Mouse (Mus musculus): Measurements from ENCODE around the gene Nsl1. TPM values are rescaled to one million over a fixed set of nuclear protein-coding genes. Genes with fewer than 3 reads are reported as not detected.

Nsl1 gene
- polyA plus RNA-seq, 1 experiment from 2014 or later, result 22.4 TPM

GRCm38 (mm10) chr1:191123696-191124095 is 60.9 kb downstream of the Nsl1 start:
- Histone ChIP-seq H3K4me2 (replicated peaks) (no peak overlapping the region), H3K4me3 (no peak overlapping the region), H3K9ac (no peak overlapping the region), H3K4me1 (no peaks in the 10 kb centered on the region), H3K27ac (no peak overlapping the region), H3K27me3 (peaks cover 4% of the 10 kb centered on the region; the same call in 1 of the 2 replicates), H3K36me3 (no peaks in the 10 kb centered on the region), H3K9me3 (no peaks in the 10 kb centered on the region)
- ATAC-seq (ENCODE audit: insufficient number of reproducible peaks, insufficient read depth, low FRiP score, low TSS enrichment), result no peak
- WGBS, result 86% methylated on average over 2 of the region's 2 CpGs

GRCm38 (mm10) chr1:191124288-191124687 is 61.5 kb downstream of the Nsl1 start:
- H3K4me3 ChIP-seq, result no peak overlapping the region
- H3K36me3 ChIP-seq, result no peaks in the 10 kb centered on the region
- ATAC-seq (ENCODE audit: insufficient number of reproducible peaks, insufficient read depth, low FRiP score, low TSS enrichment), result no peak
- H3K27me3 ChIP-seq, result peaks cover 4% of the 10 kb centered on the region; the same call in 1 of the 2 replicates
- WGBS, result 72% methylated on average over 4 of the region's 4 CpGs
- H3K4me1 ChIP-seq, result no peaks in the 10 kb centered on the region
- no peak overlapping the region for H3K9ac ChIP-seq
- H3K9me3 ChIP-seq, result peaks cover 2% of the 10 kb centered on the region; the same call in 1 of the 2 replicates
- no peak overlapping the region for H3K27ac ChIP-seq
- no peak overlapping the region for H3K4me2 ChIP-seq (replicated peaks)

GRCm38 (mm10) chr1:191125811-191126638 is 63.2 kb downstream of the Nsl1 start:
- Histone ChIP-seq H3K4me3 (peak overlapping the region; percentile 31), H3K27me3 (peaks cover 4% of the 10 kb centered on the region; the same call in 1 of the 2 replicates), H3K27ac (no peak overlapping the region), H3K36me3 (no peaks in the 10 kb centered on the region), H3K9me3 (peaks cover 7% of the 10 kb centered on the region; the same call in 1 of the 2 replicates), H3K4me1 (no peaks in the 10 kb centered on the region), H3K4me2 (replicated peaks) (peak overlapping the region; percentile 52), H3K9ac (peak overlapping the region; percentile 25; the same call in 1 of the 2 replicates)
- WGBS, result 16% methylated on average over 38 of the region's 38 CpGs
- peak; percentile 82 for ATAC-seq (ENCODE audit: insufficient number of reproducible peaks, insufficient read depth, low FRiP score, low TSS enrichment)

GRCm38 (mm10) chr1:191131692-191132091 is 68.9 kb downstream of the Nsl1 start:
- H3K9me3 ChIP-seq, result peaks cover 7% of the 10 kb centered on the region; the same call in 1 of the 2 replicates
- H3K4me2 ChIP-seq (replicated peaks), result no peak overlapping the region
- ATAC-seq (ENCODE audit: insufficient number of reproducible peaks, insufficient read depth, low FRiP score, low TSS enrichment), result no peak
- peaks cover 5% of the 10 kb centered on the region; the same call in 1 of the 2 replicates for H3K4me1 ChIP-seq
- no peaks in the 10 kb centered on the region for H3K27me3 ChIP-seq
- H3K27ac ChIP-seq, result no peak overlapping the region
- H3K36me3 ChIP-seq, result no peaks in the 10 kb centered on the region
- H3K4me3 ChIP-seq, result no peak overlapping the region
- no peak overlapping the region for H3K9ac ChIP-seq
- 88% methylated on average over 2 of the region's 2 CpGs for WGBS

GRCm38 (mm10) chr1:191132240-191132639 is 69.4 kb downstream of the Nsl1 start:
- Histone ChIP-seq H3K4me1 (peaks cover 5% of the 10 kb centered on the region; the same call in 1 of the 2 replicates), H3K36me3 (no peaks in the 10 kb centered on the region), H3K4me2 (replicated peaks) (no peak overlapping the region), H3K27ac (no peak overlapping the region), H3K9me3 (peaks cover 7% of the 10 kb centered on the region; the same call in 1 of the 2 replicates), H3K27me3 (no peaks in the 10 kb centered on the region), H3K9ac (no peak overlapping the region), H3K4me3 (no peak overlapping the region)
- ATAC-seq (ENCODE audit: insufficient number of reproducible peaks, insufficient read depth, low FRiP score, low TSS enrichment), result no peak
- 73% methylated on average over 5 of the region's 5 CpGs for WGBS

GRCm38 (mm10) chr1:191132934-191133333 is 70.1 kb downstream of the Nsl1 start:
- no peak for ATAC-seq (ENCODE audit: insufficient number of reproducible peaks, insufficient read depth, low FRiP score, low TSS enrichment)
- Histone ChIP-seq H3K4me1 (peaks cover 5% of the 10 kb centered on the region; the same call in 1 of the 2 replicates), H3K36me3 (no peaks in the 10 kb centered on the region), H3K9ac (no peak overlapping the region), H3K4me3 (no peak overlapping the region), H3K9me3 (peaks cover 7% of the 10 kb centered on the region; the same call in 1 of the 2 replicates), H3K27ac (no peak overlapping the region), H3K4me2 (replicated peaks) (no peak overlapping the region), H3K27me3 (no peaks in the 10 kb centered on the region)
- 71% methylated on average over 5 of the region's 5 CpGs for WGBS

- no peak overlapping the region for H3K4me2 ChIP-seq (replicated peaks)
- H3K27ac ChIP-seq, result no peak overlapping the region
- H3K9ac ChIP-seq, result no peak overlapping the region
- H3K36me3 ChIP-seq, result no peaks in the 10 kb centered on the region
- no peaks in the 10 kb centered on the region for H3K9me3 ChIP-seq
- no peak for ATAC-seq (ENCODE audit: insufficient number of reproducible peaks, insufficient read depth, low FRiP score, low TSS enrichment)
- 49% methylated on average over 4 of the region's 4 CpGs for WGBS
- H3K27me3 ChIP-seq, result no peaks in the 10 kb centered on the region
- no peak overlapping the region for H3K4me3 ChIP-seq
- peaks cover 5% of the 10 kb centered on the region; the same call in 1 of the 2 replicates for H3K4me1 ChIP-seq
Observed at GRCm38 (mm10) chr1:191135406-191135805, 72.6 kb downstream of the Nsl1 start.

Other genes with a start within 250 kb of the Nsl1 start
- 19.5 and 21.1 TPM in 2 replicates for gene Rps6kc1, start 151.2 kb upstream of the Nsl1 start, polyA plus RNA-seq (2016; fragmentation: Nextera tagmentation; extraction: Ambion mirVana)
- 55.5 and 58.5 TPM in 2 replicates for gene Angel2, start 137.9 kb upstream of the Nsl1 start, polyA plus RNA-seq (2016; fragmentation: Nextera tagmentation; extraction: Ambion mirVana)
- gene Vash2, start 83.7 kb upstream of the Nsl1 start, polyA plus RNA-seq (2016; fragmentation: Nextera tagmentation; extraction: Ambion mirVana), result 77.9 and 82.5 TPM in 2 replicates
- 7.6 and 8.4 TPM in 2 replicates for gene Flvcr1, start 36.9 kb upstream of the Nsl1 start, polyA plus RNA-seq (2016; fragmentation: Nextera tagmentation; extraction: Ambion mirVana)
- gene Spata45, start 26.4 kb upstream of the Nsl1 start, polyA plus RNA-seq (2016; fragmentation: Nextera tagmentation; extraction: Ambion mirVana), result not detected in 2 replicates
- gene Tatdn3, start 80 bp upstream of the Nsl1 start, polyA plus RNA-seq (2016; fragmentation: Nextera tagmentation; extraction: Ambion mirVana), result 16.1 and 17.7 TPM in 2 replicates
- gene Batf3, start 34.8 kb downstream of the Nsl1 start, polyA plus RNA-seq (2016; fragmentation: Nextera tagmentation; extraction: Ambion mirVana), result 10.8 and 11.5 TPM in 2 replicates
- gene Fam71a, start 101.8 kb downstream of the Nsl1 start, polyA plus RNA-seq (2016; fragmentation: Nextera tagmentation; extraction: Ambion mirVana), result not detected in 2 replicates
- gene Atf3, start 155.0 kb downstream of the Nsl1 start, polyA plus RNA-seq (2016; fragmentation: Nextera tagmentation; extraction: Ambion mirVana), result 2.3 and 2.8 TPM in 2 replicates